ENCODE assay signal across 10 mouse cellular contexts in the genomic region with DNA sequence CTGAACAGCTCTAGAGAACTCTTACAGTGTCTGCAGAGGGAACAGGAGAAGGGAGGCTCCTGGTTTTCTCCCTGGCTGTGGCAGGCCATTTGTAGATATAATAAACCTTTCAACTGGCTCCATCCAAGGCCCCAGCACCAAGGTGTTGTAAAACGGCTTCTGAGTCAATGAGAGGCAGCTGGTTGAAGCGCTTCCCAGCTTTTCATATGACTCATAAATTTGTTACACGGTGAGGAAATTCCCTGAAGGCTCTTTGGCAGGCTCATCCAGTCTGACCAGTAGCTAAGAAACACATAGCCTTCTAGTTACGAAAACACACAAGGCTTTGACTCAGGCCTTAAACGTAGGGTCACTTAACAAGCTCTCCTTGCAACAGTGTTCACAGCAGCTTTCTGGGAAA.
DNase-seq lines count a peak whose midpoint lies in the region; ATAC-seq and TF ChIP-seq lines count a peak whose summit lies in the region.
"Had no signal": no experiment of that assay in that cellular context is flagged by ENCODE, and none has a peak within 500 bp of the region (broad histone marks: within the 10 kb centered on the region; RNA-seq: fewer than 3 reads in every experiment).

No protein-coding gene starts in this region.

- H3K4me2 ChIP-seq in embryonic facial prominence, embryonic 15.5 days (replicated peaks) = no peak overlapping the region
- H3K4me2 ChIP-seq in intestine, postnatal 0 days (replicated peaks; ENCODE audit: low read depth) = no peak overlapping the region
- H3K4me2 ChIP-seq: midbrain, embryonic 13.5 days had no signal

- 39% methylated on average over 5 of the region's 5 CpGs for WGBS in embryonic facial prominence, embryonic 15.5 days
- 23% methylated on average over 5 of the region's 5 CpGs for WGBS in intestine, postnatal 0 days

- no peaks in the 10 kb centered on the region for H3K36me3 ChIP-seq in embryonic facial prominence, embryonic 15.5 days
- no peaks in the 10 kb centered on the region for H3K36me3 ChIP-seq in intestine, postnatal 0 days (ENCODE audit: control insufficient read depth, insufficient read depth)
- H3K36me3 ChIP-seq: midbrain, embryonic 13.5 days had no signal

- H3K9me3 ChIP-seq in embryonic facial prominence, embryonic 15.5 days (replicated peaks) = no peaks in the 10 kb centered on the region
- no peaks in the 10 kb centered on the region for H3K9me3 ChIP-seq in intestine, postnatal 0 days (ENCODE audit: control insufficient read depth)
- H3K9me3 ChIP-seq: midbrain, embryonic 13.5 days had no signal

- peaks cover 5% of the 10 kb centered on the region; the same call in 1 of the 2 replicates for H3K27me3 ChIP-seq in embryonic facial prominence, embryonic 15.5 days
- H3K27me3 ChIP-seq in intestine, postnatal 0 days (replicated peaks; ENCODE audit: control insufficient read depth, insufficient read depth, low read length) = no peaks in the 10 kb centered on the region
- H3K27me3 ChIP-seq: midbrain, embryonic 13.5 days had no signal

- TF ChIP-seq CTCF in intestine, postnatal 0 days (IDR thresholded peaks at IDR 0.05; ENCODE audit: low read depth) = no peak

- ATAC-seq in embryonic facial prominence, embryonic 15.5 days (ENCODE audit: insufficient number of reproducible peaks, low FRiP score, low TSS enrichment, low read depth) = no peak
- ATAC-seq in intestine, postnatal 0 days = peak; percentile 19; the same call in 1 of the 2 replicates
- no peak for ATAC-seq in erythroblast, adult 5-6 weeks (replicated peaks; ENCODE audit: low FRiP score, poor library complexity, severe bottlenecking)
- ATAC-seq: midbrain, embryonic 13.5 days had no signal

- H3K27ac ChIP-seq in embryonic facial prominence, embryonic 15.5 days (replicated peaks) = peak overlapping the region; percentile 22; the same call in 1 of the 2 replicates
- no peak overlapping the region for H3K27ac ChIP-seq in intestine, postnatal 0 days (ENCODE audit: low read depth, low read length)
- H3K27ac ChIP-seq: midbrain, embryonic 13.5 days had no signal

- H3K4me3 ChIP-seq in embryonic facial prominence, embryonic 15.5 days (replicated peaks) = no peak overlapping the region
- no peak overlapping the region for H3K4me3 ChIP-seq in intestine, postnatal 0 days (ENCODE audit: low read depth, low read length)
- H3K4me3 ChIP-seq: midbrain, embryonic 13.5 days had no signal

- no peak overlapping the region for H3K9ac ChIP-seq in embryonic facial prominence, embryonic 15.5 days
- H3K9ac ChIP-seq in intestine, postnatal 0 days (ENCODE audit: low read depth, low read length) = no peak overlapping the region
- H3K9ac ChIP-seq: midbrain, embryonic 13.5 days had no signal

- DNase-seq in left cerebral cortex, postnatal 36 days (ENCODE audit: low spot score in 2 of 2) = peak; percentile 10 to 28
- DNase-seq in left cerebral cortex, postnatal 10 days (ENCODE audit: extremely low spot score in 1 of 2, low spot score in 2 of 2) = no peak
- DNase-seq in lung, postnatal 36 days = peak; percentile 67
- DNase-seq in layer of hippocampus, postnatal 10 days (ENCODE audit: low spot score in 2 of 2) = no peak
- no peak for DNase-seq in frontal cortex, postnatal 14 days (ENCODE audit: low spot score in 2 of 2)
- DNase-seq: cerebellum, adult 9-10 months had no signal

- intact Hi-C loops in left cerebral cortex, postnatal 36 days (cut with DNase I) = no loop called here
- intact Hi-C loops in left cerebral cortex, postnatal 10 days (cut with DNase I) = no loop called here

- no peaks in the 10 kb centered on the region for H3K4me1 ChIP-seq in embryonic facial prominence, embryonic 15.5 days
- no peaks in the 10 kb centered on the region for H3K4me1 ChIP-seq in intestine, postnatal 0 days (replicated peaks; ENCODE audit: control insufficient read depth, insufficient read depth, low read length)
- H3K4me1 ChIP-seq: midbrain, embryonic 13.5 days had no signal

Comparison
In these comparisons a context has a peak if more than half of its experiments do, and no peak if none do; other contexts are left out.
1. DNase-seq: peak in left cerebral cortex, postnatal 36 days (2 of 2) and lung, postnatal 36 days (single experiment); none in left cerebral cortex, postnatal 10 days (0 of 2), layer of hippocampus, postnatal 10 days (0 of 2) and frontal cortex, postnatal 14 days (0 of 2).